10 mouse cellular contexts compared by ENCODE assay signal in genomic region chr19:5751742-5752141, GRCm38 (mm10). TPM values are rescaled to one million over a fixed set of nuclear protein-coding genes. Genes with fewer than 3 reads are reported as not detected.
DNase-seq lines count a peak whose midpoint lies in the region; ATAC-seq lines count a peak whose summit lies in the region.
"Had no signal": no experiment of that assay in that cellular context is flagged by ENCODE, and none has a peak within 500 bp of the region (broad histone marks: within the 10 kb centered on the region; RNA-seq: fewer than 3 reads in every experiment).

No protein-coding gene starts in this region.

- no peak for ATAC-seq in heart, embryonic 12.5 days (ENCODE audit: insufficient number of reproducible peaks, low FRiP score)
- no peak for ATAC-seq in hindbrain, embryonic 12.5 days (ENCODE audit: low FRiP score)
- ATAC-seq in liver, embryonic 11.5 days (replicated peaks; ENCODE audit: low FRiP score) = peak; percentile 41
- ATAC-seq: Patski had no signal

- peaks cover 20% of the 10 kb centered on the region for H3K36me3 ChIP-seq in heart, embryonic 12.5 days
- no peaks in the 10 kb centered on the region for H3K36me3 ChIP-seq in hindbrain, embryonic 12.5 days
- H3K36me3 ChIP-seq in liver, embryonic 11.5 days (ENCODE audit: control insufficient read depth, insufficient read depth, low read length) = no peaks in the 10 kb centered on the region

- 9% methylated on average over 17 of the region's 20 CpGs for WGBS in heart, embryonic 12.5 days
- 6% methylated on average over 20 of the region's 20 CpGs for WGBS in hindbrain, embryonic 12.5 days
- WGBS in liver, embryonic 11.5 days = 10% methylated on average over 20 of the region's 20 CpGs

- H3K9ac ChIP-seq in heart, embryonic 12.5 days = 0 out of 2 replicates have a peak overlapping the region, but pooled peaks have one; percentile 22
- 0 out of 2 replicates have a peak overlapping the region, but pooled peaks have one; percentile 23 for H3K9ac ChIP-seq in hindbrain, embryonic 12.5 days
- no peak overlapping the region for H3K9ac ChIP-seq in liver, embryonic 11.5 days (ENCODE audit: low read depth, low read length)

- DNase-seq in heart, adult 8-10 months (ENCODE audit: low spot score) = no peak
- peak; percentile 75 for DNase-seq in adrenal gland, adult 2 months
- DNase-seq in liver, embryonic 11.5 days (ENCODE audit: low spot score) = no peak
- DNase-seq in thymus, postnatal 0 days (ENCODE audit: low spot score) = peak; percentile 55
- no peak for DNase-seq in right cerebral cortex, postnatal 14 days
- no peak for DNase-seq in layer of hippocampus, postnatal 25 days (ENCODE audit: extremely low spot score in 1 of 2, low spot score in 1 of 2)

- peaks cover 100% of the 10 kb centered on the region for H3K27me3 ChIP-seq in heart, embryonic 12.5 days (replicated peaks)
- peaks cover 91% of the 10 kb centered on the region for H3K27me3 ChIP-seq in hindbrain, embryonic 12.5 days
- H3K27me3 ChIP-seq in liver, embryonic 11.5 days (replicated peaks; ENCODE audit: control insufficient read depth, insufficient read depth, low read length) = peaks cover 87% of the 10 kb centered on the region
- H3K27me3 ChIP-seq: Patski had no signal

- H3K9me3 ChIP-seq in heart, embryonic 12.5 days (replicated peaks) = no peaks in the 10 kb centered on the region
- H3K9me3 ChIP-seq in hindbrain, embryonic 12.5 days (replicated peaks) = no peaks in the 10 kb centered on the region
- H3K9me3 ChIP-seq in liver, embryonic 11.5 days (ENCODE audit: control insufficient read depth, low read length) = no peaks in the 10 kb centered on the region

- no peak overlapping the region for H3K27ac ChIP-seq in heart, embryonic 12.5 days (ENCODE audit: poor library complexity, severe bottlenecking)
- no peak overlapping the region for H3K27ac ChIP-seq in hindbrain, embryonic 12.5 days
- no peak overlapping the region for H3K27ac ChIP-seq in liver, embryonic 11.5 days (ENCODE audit: low read depth, low read length)
- H3K27ac ChIP-seq: heart, adult 2 months had no signal

- H3K4me2 ChIP-seq in heart, embryonic 12.5 days = peak overlapping the region; percentile 26; the same call in 1 of the 2 replicates
- 0 out of 2 replicates have a peak overlapping the region, but pooled peaks have one; percentile 3 for H3K4me2 ChIP-seq in hindbrain, embryonic 12.5 days (replicated peaks)
- peak overlapping the region; percentile 43 for H3K4me2 ChIP-seq in liver, embryonic 11.5 days

- H3K4me3 ChIP-seq in heart, embryonic 12.5 days = no peak overlapping the region
- 0 out of 2 replicates have a peak overlapping the region, but pooled peaks have one; percentile 4 for H3K4me3 ChIP-seq in hindbrain, embryonic 12.5 days
- peak overlapping the region; percentile 24 for H3K4me3 ChIP-seq in liver, embryonic 11.5 days (ENCODE audit: low read depth, low read length)
- H3K4me3 ChIP-seq: heart, adult 2 months had no signal

- peaks cover 26% of the 10 kb centered on the region for H3K4me1 ChIP-seq in heart, embryonic 12.5 days (replicated peaks)
- peaks cover 19% of the 10 kb centered on the region for H3K4me1 ChIP-seq in hindbrain, embryonic 12.5 days
- peaks cover 18% of the 10 kb centered on the region for H3K4me1 ChIP-seq in liver, embryonic 11.5 days (replicated peaks; ENCODE audit: control insufficient read depth, insufficient read depth, low read length)

RNA-seq across cellular contexts. Expression of gene Ltbp3, which starts 11.0 kb away (rescaled TPM):
- 24.3 and 27.7 TPM in 2 replicates for polyA plus RNA-seq in heart, embryonic 12.5 days (2016; fragmentation: Nextera tagmentation; extraction: Ambion mirVana)
- 10 to 100 TPM; 28.2 to 33.1 (median 31.7) TPM for total RNA-seq in heart, adult 8-10 months (2022)
- total RNA-seq in adrenal gland, adult 2 months (2021) = 100 to 1,000 TPM; 174 to 246 TPM
- polyA plus RNA-seq in adrenal gland, adult 2 months (2012; rRNA removed) = 737 and 768 TPM in 2 replicates
- polyA plus RNA-seq in hindbrain, embryonic 12.5 days (2016; fragmentation: Nextera tagmentation; extraction: Ambion mirVana) = 13.8 and 16.6 TPM in 2 replicates
- 4.1 and 4.6 TPM in 2 replicates for polyA plus RNA-seq in liver, embryonic 11.5 days (2014; fragmentation: Nextera tagmentation; extraction: Ambion mirVana)
- polyA plus RNA-seq in thymus, postnatal 0 days (2015; fragmentation: Nextera tagmentation; extraction: Ambion mirVana) = 9.7 and 10.2 TPM in 2 replicates
- total RNA-seq in layer of hippocampus, postnatal 25 days (2021) = 10 to 100 TPM; 23.8 to 26.8 TPM

RNA-seq across cellular contexts. Expression of gene Scyl1, which starts 19.5 kb away (rescaled TPM):
- 68.1 and 68.9 TPM in 2 replicates for polyA plus RNA-seq in heart, embryonic 12.5 days (2016; fragmentation: Nextera tagmentation; extraction: Ambion mirVana)
- 10 to 100 TPM; 63.3 to 70.6 (median 67.2) TPM for total RNA-seq in heart, adult 8-10 months (2022)
- 100 to 1,000 TPM; 106 to 109 TPM for total RNA-seq in adrenal gland, adult 2 months (2021)
- 119 and 125 TPM in 2 replicates for polyA plus RNA-seq in adrenal gland, adult 2 months (2012; rRNA removed)
- polyA plus RNA-seq in hindbrain, embryonic 12.5 days (2016; fragmentation: Nextera tagmentation; extraction: Ambion mirVana) = 71.8 and 73.7 TPM in 2 replicates
- 57.1 and 58.6 TPM in 2 replicates for polyA plus RNA-seq in liver, embryonic 11.5 days (2014; fragmentation: Nextera tagmentation; extraction: Ambion mirVana)
- polyA plus RNA-seq in thymus, postnatal 0 days (2015; fragmentation: Nextera tagmentation; extraction: Ambion mirVana) = 38.0 and 40.9 TPM in 2 replicates
- 10 to 100 TPM; 68.6 to 71.8 TPM for total RNA-seq in layer of hippocampus, postnatal 25 days (2021)

RNA-seq across cellular contexts. Expression of gene Fam89b, which starts 22.3 kb away (rescaled TPM):
- 78.9 and 81.3 TPM in 2 replicates for polyA plus RNA-seq in heart, embryonic 12.5 days (2016; fragmentation: Nextera tagmentation; extraction: Ambion mirVana)
- total RNA-seq in heart, adult 8-10 months (2022) = 10 to 100 TPM; 22.8 to 26.9 (median 24.2) TPM
- 10 to 100 TPM; 58.1 to 68.4 TPM for total RNA-seq in adrenal gland, adult 2 months (2021)
- 443 and 466 TPM in 2 replicates for polyA plus RNA-seq in adrenal gland, adult 2 months (2012; rRNA removed)
- 174 and 177 TPM in 2 replicates for polyA plus RNA-seq in hindbrain, embryonic 12.5 days (2016; fragmentation: Nextera tagmentation; extraction: Ambion mirVana)
- polyA plus RNA-seq in liver, embryonic 11.5 days (2014; fragmentation: Nextera tagmentation; extraction: Ambion mirVana) = 47.5 and 49.8 TPM in 2 replicates
- 91.8 and 92.5 TPM in 2 replicates for polyA plus RNA-seq in thymus, postnatal 0 days (2015; fragmentation: Nextera tagmentation; extraction: Ambion mirVana)
- 10 to 100 TPM; 29.3 to 32.9 TPM for total RNA-seq in layer of hippocampus, postnatal 25 days (2021)

RNA-seq across cellular contexts. Expression of gene Ehbp1l1, which starts 25.6 kb away (rescaled TPM):
- polyA plus RNA-seq in heart, embryonic 12.5 days (2016; fragmentation: Nextera tagmentation; extraction: Ambion mirVana) = 121 and 123 TPM in 2 replicates
- total RNA-seq in heart, adult 8-10 months (2022) = 100 to 1,000 TPM; 145 to 158 (median 149) TPM
- 10 to 100 TPM; 30.3 to 31.6 TPM for total RNA-seq in adrenal gland, adult 2 months (2021)
- 47.6 and 49.2 TPM in 2 replicates for polyA plus RNA-seq in adrenal gland, adult 2 months (2012; rRNA removed)
- 10.8 and 12.1 TPM in 2 replicates for polyA plus RNA-seq in hindbrain, embryonic 12.5 days (2016; fragmentation: Nextera tagmentation; extraction: Ambion mirVana)
- 64.9 and 67.1 TPM in 2 replicates for polyA plus RNA-seq in liver, embryonic 11.5 days (2014; fragmentation: Nextera tagmentation; extraction: Ambion mirVana)
- polyA plus RNA-seq in thymus, postnatal 0 days (2015; fragmentation: Nextera tagmentation; extraction: Ambion mirVana) = 17.6 TPM in 2 replicates
- total RNA-seq in layer of hippocampus, postnatal 25 days (2021) = 10 to 100 TPM; 14.6 to 17.2 TPM

RNA-seq across cellular contexts. Expression of gene Kcnk7, which starts 47.6 kb away (rescaled TPM):
- 0.17 TPM in 1 of 2 replicates, not detected in the other for polyA plus RNA-seq in heart, embryonic 12.5 days (2016; fragmentation: Nextera tagmentation; extraction: Ambion mirVana)
- total RNA-seq in heart, adult 8-10 months (2022) = not detected
- total RNA-seq in adrenal gland, adult 2 months (2021) = not detected
- not detected in 2 replicates for polyA plus RNA-seq in adrenal gland, adult 2 months (2012; rRNA removed)
- polyA plus RNA-seq in hindbrain, embryonic 12.5 days (2016; fragmentation: Nextera tagmentation; extraction: Ambion mirVana) = not detected in 2 replicates
- 0.14 TPM in 1 of 2 replicates, not detected in the other for polyA plus RNA-seq in liver, embryonic 11.5 days (2014; fragmentation: Nextera tagmentation; extraction: Ambion mirVana)
- polyA plus RNA-seq in thymus, postnatal 0 days (2015; fragmentation: Nextera tagmentation; extraction: Ambion mirVana) = 0.32 and 0.74 TPM in 2 replicates
- not detected for total RNA-seq in layer of hippocampus, postnatal 25 days (2021)
- total RNA-seq: heart, adult 2 months had no signal
- polyA plus RNA-seq: heart, adult 2 months had no signal

Comparison
In these comparisons a context has a peak if more than half of its experiments do, and no peak if none do; other contexts are left out.
1. DNase-seq: peak in adrenal gland, adult 2 months (single experiment) and thymus, postnatal 0 days (single experiment); none in heart, adult 8-10 months (single experiment), liver, embryonic 11.5 days (single experiment), right cerebral cortex, postnatal 14 days (single experiment) and layer of hippocampus, postnatal 25 days (0 of 2).
2. RNA of gene Ltbp3, which starts 11.0 kb away (polyA plus RNA-seq): 737 to 768 TPM in adrenal gland, adult 2 months; 24.3 to 27.7 TPM in heart, embryonic 12.5 days, 13.8 to 16.6 TPM in hindbrain, embryonic 12.5 days, 9.7 to 10.2 TPM in thymus, postnatal 0 days and 4.1 to 4.6 TPM in liver, embryonic 11.5 days; every median in the first group is over 10 times any median in the second.
3. Peak in every context shown above with its lines, with median percentiles within 50 percentile points of each other: H3K4me2 ChIP-seq.